Comparison of ENCODE assay signal across 8 mouse cellular contexts in genomic region chr5:32132971-32133501, GRCm38 (mm10). TPM values are rescaled to one million over a fixed set of nuclear protein-coding genes. Genes with fewer than 3 reads are reported as not detected.
DNase-seq lines count a peak whose midpoint lies in the region; ATAC-seq lines count a peak whose summit lies in the region.

No protein-coding gene starts in this region.

- DNase-seq in R1 (ENCODE audit: low read depth, low spot score) = peak; percentile 68
- DNase-seq in cerebellum, postnatal 10 days = peak; percentile 84
- DNase-seq in frontal cortex, postnatal 36 days (ENCODE audit: low spot score in 2 of 2) = peak; percentile 46 to 51
- DNase-seq in layer of hippocampus, postnatal 25 days (ENCODE audit: extremely low spot score in 1 of 2, low spot score in 1 of 2) = peak; percentile 27 to 53
- peak; percentile 77 for DNase-seq in lung, postnatal 10 days
- peak; percentile 79 for DNase-seq in ovary, postnatal 36 days (ENCODE audit: low spot score)
- DNase-seq in urinary bladder, postnatal 4 days (ENCODE audit: low spot score in 2 of 2) = peak; percentile 73 to 79

- no peaks in the 10 kb centered on the region for H3K36me3 ChIP-seq in hindbrain, embryonic 13.5 days

- 0% methylated on average over 47 of the region's 48 CpGs for WGBS in hindbrain, embryonic 13.5 days

- peak overlapping the region; percentile 59 for H3K4me3 ChIP-seq in hindbrain, embryonic 13.5 days

- peak overlapping the region; percentile 96 for H3K4me2 ChIP-seq in hindbrain, embryonic 13.5 days

- peaks cover 38% of the 10 kb centered on the region for H3K4me1 ChIP-seq in hindbrain, embryonic 13.5 days (replicated peaks)

- H3K9ac ChIP-seq in hindbrain, embryonic 13.5 days = peak overlapping the region; percentile 79

- peaks cover 85% of the 10 kb centered on the region for H3K27me3 ChIP-seq in hindbrain, embryonic 13.5 days

- H3K9me3 ChIP-seq in hindbrain, embryonic 13.5 days = no peaks in the 10 kb centered on the region

- H3K27ac ChIP-seq in hindbrain, embryonic 13.5 days = peak overlapping the region; percentile 24

- peak; percentile 34 for ATAC-seq in hindbrain, embryonic 13.5 days (ENCODE audit: low FRiP score)

RNA-seq across cellular contexts. Expression of gene Fosl2, which starts 2.6 kb away (rescaled TPM):
- polyA plus RNA-seq in hindbrain, embryonic 13.5 days (2015; fragmentation: Nextera tagmentation; extraction: Ambion mirVana) = 0.36 and 0.40 TPM in 2 replicates
- total RNA-seq in layer of hippocampus, postnatal 25 days (2021) = 10 to 100 TPM; 47.6 to 48.4 TPM

Comparison
In these comparisons a context has a peak if more than half of its experiments do, and no peak if none do; other contexts are left out.
1. Peak in every context shown above with its lines: DNase-seq, ATAC-seq, H3K4me3 ChIP-seq and H3K27ac ChIP-seq.